Mouse (Mus musculus): ENCODE data around the gene Rab5c.

Rab5c gene

DNA sequence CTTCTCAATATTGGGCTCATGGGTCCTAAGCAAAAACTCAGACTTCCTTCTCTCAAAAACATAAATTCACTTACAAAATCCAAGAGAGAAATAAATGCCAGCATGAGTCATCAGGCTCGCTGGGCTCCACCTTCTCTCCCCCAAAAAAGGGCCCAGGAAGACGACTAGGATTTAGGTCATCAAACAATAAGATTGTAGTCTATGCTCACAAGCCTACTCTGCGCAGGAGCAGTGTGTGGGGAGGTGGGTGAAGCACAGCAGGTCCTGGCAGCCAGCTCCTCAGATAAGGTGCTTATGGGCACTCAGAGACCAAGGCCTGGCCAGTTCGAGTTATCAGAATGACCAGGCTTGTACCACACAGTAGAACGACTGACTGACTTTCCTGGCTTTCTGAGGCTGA lies 17.7 kb downstream of the Rab5c start:
- no peak for DNase-seq (ENCODE audit: low spot score)

DNA sequence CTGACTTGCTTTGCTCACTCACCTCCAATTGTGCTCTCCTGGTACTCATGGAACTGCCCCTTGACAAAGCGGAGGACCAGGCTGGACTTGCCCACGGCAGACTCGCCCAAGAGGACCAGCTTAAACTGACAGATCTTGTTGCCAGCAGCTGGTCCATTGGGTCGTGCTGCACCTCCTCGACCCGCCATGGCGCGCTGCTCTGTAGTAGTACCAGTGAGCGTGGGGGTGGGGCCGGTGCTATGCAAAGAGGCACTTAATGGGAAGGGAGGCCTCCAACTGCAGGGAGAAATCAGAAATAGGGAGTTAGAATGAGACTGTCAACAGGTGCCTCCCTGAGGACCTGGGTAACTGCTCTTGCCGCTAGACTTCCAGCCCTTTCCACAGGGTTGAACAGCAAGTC lies 18.1 kb downstream of the Rab5c start:
- DNase-seq (ENCODE audit: low spot score) = no peak

DNA sequence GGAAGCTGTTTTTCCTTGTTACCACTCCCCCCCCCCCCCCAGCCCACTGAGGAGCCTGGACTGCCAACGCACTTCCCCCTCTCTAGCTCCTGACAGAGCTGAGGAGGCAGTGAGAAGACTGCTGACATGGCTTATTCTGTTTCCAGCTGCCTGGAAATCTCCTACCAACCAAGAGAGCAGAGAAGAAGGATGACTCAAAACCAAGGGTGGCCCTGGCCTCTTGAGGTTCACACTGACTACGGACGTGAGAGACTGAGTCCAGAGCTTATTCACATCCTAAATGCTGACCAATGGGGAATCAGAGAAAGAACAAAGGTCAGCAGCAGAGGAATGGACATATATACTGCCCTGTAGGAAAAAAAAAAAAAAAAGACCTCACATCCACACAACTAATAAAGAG lies 18.7 kb downstream of the Rab5c start:
- no peak for DNase-seq (ENCODE audit: low spot score)

DNA sequence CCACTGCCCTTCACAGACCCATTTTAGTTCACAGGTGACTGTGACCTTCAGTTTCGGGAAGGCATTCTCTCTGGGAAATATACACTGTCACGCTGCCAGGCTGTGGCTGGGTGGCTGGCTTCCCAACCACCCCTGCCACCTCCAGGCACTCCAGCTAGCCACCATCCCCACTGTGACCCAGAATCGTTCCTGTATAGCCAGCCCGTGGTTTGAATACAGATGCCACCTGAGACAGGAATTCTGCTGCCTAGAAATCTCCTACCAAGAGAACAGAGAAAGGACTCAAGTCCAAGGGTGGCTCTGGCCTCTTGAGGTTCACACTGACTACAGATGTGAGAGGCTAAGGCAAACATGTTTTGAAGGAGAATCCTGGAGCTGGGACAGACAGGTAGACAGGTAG lies 19.1 kb downstream of the Rab5c start:
- DNase-seq (ENCODE audit: low spot score) = no peak

DNA sequence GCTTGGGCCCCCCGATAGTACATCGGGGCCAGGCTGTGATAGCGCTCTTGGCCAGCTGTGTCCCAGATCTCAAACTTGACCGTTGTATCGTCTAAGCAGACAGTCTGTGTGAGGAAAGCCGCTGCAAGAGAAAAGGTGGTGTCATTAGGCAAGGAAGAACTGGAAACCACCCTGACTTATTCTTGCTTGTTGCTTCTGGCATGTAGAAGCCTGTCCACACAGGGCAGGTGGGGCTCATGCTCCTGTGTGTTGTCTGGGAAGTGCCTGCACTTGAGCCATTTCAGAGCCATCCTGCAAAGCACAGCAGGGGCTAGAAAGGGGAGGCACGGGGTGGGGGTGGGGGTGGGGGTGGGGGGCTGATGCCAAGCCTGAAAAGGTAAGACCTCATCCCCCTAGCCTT lies 19.6 kb downstream of the Rab5c start:
- no peak for DNase-seq (ENCODE audit: low spot score)

DNA sequence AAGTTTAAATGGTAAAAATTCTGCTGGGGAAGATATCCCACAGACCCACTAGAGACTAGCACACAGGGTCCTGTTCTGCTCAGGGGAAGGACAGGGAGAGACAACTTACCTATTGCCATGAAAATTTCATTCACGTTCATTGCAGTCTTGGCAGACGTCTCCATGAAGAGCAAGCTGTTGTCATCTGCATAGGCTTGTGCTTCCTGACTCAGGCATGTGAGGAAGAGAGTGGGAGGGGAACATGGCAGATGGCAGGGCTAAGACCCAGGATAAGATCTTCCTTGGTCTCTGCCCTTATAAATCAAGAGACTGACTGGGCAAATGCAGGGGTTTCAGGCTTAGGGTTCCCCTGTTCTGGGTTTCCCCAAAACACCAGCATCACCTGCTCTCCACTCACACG lies 21.4 kb downstream of the Rab5c start:
- DNase-seq (ENCODE audit: low spot score) = no peak

DNA sequence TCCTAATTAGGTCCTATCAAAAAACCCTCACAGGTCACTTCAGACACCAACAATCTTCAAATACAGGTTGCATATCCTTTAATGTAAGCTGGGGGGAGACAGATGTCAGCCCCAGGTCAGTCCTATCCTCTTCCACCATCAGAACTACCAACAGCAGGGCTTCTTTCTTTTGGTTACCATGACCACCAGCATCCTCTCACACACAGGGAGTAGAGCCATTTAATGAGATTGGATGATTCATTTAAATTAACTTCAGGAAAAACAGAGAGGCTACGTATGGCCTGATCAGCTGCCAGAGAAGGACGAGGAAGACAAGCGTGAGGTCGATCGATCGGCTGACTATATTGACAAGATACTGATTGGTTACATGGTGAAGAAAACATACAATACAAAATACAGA lies 23.1 kb downstream of the Rab5c start:
- DNase-seq (ENCODE audit: low spot score) = no peak

DNA sequence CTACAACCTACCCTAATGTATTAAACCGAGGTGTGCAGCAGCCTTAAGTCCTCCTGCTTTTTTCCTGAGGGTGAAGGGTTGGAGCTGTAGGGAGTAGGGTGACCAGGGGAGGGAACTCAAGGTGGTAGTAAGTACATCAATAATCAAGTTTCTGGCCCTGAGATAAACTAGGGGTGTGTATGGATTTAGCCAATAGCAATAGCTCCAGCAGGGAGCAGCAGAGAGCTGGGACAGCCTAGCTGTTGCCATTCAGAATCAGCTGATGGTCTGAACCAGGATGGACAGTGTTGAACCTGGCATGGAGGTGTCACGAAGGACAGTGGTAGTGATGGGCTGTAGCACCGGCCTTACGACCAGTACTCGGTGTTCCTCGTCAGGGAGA lies 23.5 kb downstream of the Rab5c start:
- DNase-seq (ENCODE audit: low spot score) = peak; percentile 88

DNA sequence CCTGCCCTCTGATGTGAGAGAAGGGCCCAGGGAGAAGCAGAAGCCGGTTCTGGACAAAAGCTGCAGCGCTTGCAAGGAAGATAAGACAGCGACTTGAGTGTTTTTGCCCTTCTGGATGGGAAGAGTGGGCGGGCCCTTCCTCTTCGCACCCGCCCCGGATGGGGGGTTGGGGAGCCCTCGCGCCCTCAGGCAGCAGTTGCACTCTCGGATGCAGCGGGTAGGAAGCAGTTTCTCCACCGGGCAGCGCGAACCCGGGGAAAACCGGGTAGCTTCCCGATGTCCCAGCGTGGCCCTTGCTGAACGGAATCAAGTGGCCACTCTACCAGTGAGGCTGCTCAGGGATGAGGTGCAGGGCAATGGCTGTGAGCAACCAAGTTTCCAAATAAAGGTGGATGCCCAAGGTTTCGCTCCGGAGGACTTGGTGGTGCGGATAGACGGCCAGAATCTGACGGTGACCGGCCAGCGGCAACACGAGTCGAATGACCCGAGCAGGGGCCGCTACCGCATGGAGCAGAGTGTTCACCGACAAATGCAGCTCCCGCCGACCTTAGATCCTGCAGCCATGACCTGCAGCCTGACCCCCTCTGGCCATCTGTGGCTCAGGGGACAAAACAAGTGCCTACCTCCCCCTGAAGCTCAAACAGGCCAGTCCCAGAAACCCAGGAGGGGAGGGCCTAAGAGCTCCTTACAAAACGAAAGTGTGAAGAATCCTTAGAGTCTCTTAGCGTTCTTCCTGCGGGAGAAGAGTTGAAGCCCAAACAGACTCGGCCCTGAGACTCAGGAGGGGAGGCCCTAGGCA lies 24.1 kb downstream of the Rab5c start, which contains the start of gene Hspb9:
TSS of gene Hspb9 (plus strand) at position 116 of the 799 bp plus-strand sequence.
- DNase-seq (ENCODE audit: low spot score) = no peak

DNA sequence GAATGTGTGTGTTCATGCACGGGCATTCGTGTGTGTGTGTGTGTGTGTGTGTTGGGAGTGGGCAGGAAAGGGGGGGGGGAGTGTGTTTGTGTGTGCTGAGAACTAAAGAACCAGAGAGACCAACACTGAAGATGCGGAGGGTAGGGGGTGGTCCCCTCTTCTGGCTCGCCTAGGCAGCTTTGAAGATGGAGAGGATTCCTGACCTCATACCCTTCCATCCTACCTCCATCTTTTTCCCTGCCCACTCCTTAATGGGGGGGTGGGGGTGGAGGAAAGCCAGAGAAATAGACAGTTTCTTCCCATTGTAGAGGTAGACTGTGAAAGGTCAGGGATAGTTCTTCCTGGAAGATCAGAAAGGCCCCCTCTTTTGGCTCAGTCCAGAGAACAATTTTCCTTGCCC lies 24.8 kb downstream of the Rab5c start:
- no peak for DNase-seq (ENCODE audit: low spot score)

DNA sequence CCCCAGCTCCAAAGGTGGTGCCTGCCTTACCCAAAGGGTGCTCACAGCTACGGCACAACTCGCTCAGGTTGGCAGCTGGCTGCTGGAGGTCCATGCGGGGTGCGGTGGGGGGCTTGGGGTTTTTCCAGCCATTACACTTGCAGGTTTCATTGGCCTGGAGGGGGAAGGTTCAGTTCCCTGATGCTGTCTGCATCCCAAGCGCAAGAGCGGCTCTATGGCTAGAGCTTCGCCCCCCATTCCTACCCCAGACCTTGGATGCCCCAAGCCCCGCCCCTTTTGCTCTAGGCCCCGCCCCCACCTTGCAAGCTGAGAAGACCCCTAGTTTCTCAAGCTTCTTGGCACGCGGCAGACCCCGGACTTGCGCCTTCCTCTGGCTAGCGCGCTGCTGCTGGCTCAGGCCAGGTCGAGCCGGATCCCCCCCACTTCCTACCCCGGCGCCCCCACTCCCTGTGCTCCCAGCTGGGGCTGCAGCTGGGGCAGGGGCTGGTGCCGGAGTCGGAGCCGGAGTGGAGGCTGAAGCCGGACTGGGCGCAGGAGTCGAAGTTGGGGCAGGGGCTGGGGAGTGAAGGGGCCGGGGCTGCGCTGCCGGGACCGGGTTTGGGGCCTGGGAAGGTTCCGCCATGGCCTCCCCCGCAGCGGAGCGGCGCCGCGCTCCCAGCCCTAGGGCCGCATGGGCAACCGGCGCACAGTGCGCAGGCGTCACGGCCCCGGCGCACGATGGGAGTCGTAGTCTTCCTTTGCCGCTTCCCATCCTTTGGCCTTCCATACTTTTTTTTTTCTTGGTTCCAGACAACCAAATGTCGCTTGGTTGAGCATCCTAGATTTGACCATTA lies 26.0 kb downstream of the Rab5c start, which contains the start of gene Kat2a:
TSS of gene Kat2a (minus strand) at position 683 of the 833 bp plus-strand sequence.
- DNase-seq (ENCODE audit: low spot score) = no peak

DNA sequence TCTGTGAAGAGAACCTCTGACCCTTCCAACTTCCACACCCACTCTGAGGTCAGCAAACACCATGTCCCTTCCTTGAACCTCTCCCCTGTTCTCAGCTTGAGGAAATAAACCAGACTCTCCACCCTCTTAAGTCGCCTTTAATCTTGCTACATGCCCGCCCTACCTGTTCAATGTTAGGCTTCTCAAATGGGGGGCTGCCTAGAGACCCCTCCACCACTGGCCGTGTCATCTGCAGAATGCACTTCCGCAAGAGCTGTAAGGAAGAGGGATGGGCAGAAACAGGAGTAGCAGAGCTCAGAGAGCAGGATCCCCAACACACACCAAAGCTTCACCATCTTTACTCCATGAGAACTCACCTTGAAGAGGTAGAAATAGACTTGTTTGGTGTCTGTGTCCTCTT lies 27.0 kb downstream of the Rab5c start:
- no peak for DNase-seq (ENCODE audit: low spot score)

DNA sequence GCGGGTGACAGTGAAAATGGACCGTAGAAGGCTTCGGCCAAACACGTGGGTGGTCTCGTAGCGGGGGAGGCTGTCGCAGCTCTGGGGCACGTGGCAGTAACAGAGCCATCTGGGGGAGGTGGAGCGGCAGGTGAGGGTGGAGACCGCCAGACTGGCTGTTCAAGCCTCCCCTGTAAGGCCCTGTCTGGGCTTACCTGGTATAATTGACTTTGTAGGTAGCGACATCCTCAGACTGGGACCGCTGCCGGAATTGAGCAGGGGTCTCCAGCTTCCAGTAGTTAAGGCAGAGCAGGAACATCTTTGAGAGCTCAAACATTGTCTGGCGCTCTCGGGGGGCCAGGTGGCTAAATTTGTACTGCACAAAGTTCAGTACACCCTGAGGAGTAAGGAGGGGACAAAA lies 27.5 kb downstream of the Rab5c start:
- DNase-seq (ENCODE audit: low spot score) = no peak

DNA sequence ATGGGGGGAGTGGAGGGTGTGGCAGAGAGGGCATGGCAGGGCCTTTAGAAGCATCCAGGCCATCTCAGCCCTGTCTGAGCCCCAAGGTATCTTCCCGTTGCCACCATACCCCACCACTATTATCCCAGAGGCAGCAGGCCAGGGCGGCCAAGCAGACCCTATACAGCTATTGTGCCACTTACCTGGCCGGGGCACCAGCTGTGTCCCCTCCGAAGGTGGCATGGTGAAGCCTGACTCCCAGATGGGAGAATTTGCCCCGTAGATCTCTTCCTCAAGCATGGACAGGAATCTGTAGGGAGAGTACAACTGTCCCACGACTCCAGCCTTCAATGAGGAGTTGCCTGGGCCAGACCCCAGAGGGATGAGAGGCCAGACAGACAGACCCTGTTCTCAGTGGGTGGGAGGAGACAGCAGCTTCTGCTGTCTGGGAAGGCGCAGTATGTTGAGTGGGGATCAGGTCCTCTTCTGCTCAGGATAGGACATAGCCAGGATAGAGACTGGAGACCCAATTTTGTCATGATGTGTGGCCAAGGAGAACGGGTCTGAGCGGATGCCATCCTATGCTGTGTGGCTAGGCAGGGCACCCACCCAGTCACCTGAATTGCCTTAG lies 28.7 kb downstream of the Rab5c start:
- DNase-seq (ENCODE audit: low spot score) = no peak

DNA sequence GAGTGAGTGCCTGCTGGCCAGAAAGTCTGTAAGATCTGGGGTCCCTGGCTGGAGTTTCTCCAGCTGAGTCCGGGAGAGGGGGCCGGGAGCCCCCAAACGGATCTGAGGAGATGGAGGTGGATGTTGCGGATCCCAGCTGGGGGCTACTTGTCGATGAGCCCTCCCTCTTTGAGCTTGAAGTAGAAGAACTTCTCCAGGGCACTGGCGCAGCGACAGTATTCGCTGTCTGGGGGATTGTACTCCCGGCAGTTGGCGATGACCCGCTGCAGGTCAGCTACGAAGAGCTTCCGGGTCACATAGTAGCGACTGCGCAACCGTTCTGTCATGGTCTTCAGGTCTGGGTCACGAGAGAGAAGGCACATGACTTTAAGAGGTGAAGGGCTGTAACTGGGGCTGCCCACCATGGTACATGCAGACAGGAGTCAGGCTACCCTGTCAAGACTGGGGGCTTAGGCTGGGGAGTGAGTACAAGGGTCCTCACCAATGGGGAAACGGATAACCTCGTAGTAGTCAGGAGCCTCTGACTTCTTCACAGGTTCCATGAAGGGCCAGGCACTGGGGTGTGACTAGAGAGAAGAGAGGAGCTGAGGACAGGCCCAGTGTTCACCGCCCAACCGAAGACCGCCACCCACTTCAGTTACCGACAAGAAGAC lies 32.8 kb downstream of the Rab5c start:
- DNase-seq (ENCODE audit: low spot score) = no peak

DNA sequence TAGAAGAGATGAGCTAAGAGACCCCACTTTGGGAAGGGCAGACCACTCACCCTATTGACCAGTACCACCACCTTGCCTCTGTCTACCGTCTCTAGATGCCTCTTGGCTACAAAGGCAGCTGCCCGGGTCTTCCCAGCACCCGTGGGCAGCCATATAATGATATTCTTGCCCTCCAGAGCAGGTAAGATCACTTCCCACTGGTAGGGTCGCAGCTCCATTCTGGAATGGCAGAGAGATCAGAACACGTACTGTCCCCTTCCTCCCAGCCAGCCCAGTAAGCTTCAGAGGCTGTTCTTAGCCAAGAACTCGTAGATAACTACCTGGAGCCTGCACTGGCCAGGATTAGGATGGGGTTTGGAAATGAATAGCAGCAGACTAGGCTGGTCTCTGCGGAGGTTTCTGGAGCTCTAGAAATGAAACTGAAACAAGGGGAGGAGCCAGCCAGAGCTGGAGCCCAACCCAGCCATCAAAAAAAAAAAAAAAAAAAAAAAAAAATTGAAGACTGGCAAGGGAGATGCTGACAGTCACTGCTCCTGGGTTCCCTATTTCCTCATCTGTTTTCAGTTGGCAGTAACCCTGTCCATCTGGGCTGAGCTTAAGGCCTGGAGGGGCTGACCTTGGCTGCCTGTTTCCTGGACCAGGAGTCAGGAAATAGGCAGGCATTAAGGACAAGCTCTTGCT lies 34.0 kb downstream of the Rab5c start, which contains the start of gene Dhx58:
TSS of gene Dhx58 (minus strand) at position 421 of the 681 bp plus-strand sequence.
- no peak for DNase-seq (ENCODE audit: low spot score)

DNA sequence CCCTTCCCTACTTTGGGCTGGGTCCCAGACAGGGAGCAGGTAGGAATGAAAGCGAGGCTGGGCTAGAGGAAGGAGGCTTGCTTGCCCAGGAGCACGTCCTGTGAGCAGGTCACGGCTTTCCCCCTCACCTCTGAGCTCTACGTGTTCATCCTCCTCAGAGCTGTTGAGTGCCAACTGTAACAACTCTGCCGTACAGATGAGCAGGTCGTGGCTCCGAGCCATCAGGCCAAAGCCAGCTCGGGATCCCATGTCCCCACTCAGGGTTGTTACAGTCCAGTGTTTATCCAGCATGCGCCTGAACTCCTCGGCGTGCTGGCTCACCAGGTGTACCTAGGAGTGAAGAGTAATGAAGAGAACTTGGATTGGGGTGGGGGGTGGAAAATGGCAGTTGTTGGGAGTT lies 34.6 kb downstream of the Rab5c start:
- no peak for DNase-seq (ENCODE audit: low spot score)

DNA sequence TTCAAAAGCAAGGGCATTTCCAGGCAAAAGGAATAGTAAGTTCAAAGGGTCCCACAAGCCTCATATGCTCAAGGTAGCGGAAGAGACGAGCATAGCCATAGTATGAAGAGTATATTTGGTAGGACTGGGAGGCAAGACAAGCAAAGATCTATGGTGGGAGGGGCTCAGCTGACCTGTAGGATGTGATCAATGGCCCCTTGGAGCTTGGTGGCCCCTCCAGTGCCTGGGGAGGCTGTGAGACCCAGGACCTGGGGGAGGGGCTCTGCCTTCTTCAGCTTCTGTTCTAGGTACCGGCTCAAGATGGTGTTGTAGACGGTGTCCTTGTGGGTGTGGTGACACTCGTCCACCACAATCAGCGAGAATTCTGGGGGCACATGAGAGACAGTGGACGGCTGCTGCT lies 35.1 kb downstream of the Rab5c start:
- DNase-seq (ENCODE audit: low spot score) = no peak

DNA sequence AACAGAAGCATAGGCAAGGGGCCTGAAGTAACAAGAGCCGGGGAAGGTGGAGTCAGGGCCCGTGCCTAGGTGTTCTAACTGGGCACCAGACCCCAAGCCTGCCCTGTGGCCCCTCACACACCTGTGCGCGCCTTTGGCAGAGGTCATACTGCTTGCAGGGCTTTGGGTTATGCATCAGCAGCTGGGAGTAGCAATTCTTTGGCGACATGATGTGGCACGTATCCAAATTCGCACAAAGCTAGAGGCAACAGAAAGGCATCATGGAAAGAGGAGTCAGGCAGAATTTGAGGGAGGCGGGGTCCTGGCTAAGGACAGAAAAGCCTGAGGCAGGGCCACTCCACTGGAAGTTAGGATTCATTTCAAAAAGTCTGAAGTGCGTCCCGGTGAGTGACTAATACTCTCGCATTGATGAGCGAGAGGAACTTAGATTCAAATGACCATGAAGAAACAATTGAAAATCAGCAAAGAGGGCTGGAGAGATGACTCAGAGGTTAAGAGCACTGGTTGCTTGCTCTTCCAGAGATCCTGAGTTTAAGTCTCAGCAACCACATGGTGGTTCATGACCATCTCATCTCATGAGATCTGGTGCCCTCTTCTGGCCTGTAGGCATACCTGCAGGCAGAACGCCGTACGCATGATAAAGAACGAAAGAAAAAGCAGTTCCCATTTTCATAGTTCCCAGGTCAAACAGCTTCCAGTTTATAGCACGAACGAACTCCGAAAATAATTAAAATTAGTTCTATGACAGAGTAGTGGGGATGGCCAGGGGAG lies 35.7 kb downstream of the Rab5c start:
- DNase-seq (ENCODE audit: low spot score) = peak; percentile 75

DNA sequence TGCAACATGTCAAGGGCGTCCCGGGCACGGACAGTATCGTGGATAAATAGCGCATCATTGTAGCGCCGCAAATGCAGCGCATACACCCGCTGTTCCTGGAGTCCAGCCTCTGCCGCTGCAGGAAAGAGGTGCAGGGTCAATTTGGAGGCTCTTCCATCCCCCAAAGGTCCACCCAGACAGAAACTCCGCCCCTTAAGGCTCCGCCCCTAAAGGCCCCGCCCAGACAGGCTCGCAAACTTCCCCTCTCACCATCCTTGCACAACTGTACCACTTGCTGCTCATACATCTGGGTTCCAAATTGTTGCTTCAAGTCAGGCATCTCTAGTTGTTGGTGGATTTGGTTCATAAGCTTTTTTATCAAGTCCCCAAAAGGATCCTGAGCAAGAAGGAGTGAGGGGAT lies 36.7 kb downstream of the Rab5c start:
- no peak for DNase-seq (ENCODE audit: low spot score)

DNA sequence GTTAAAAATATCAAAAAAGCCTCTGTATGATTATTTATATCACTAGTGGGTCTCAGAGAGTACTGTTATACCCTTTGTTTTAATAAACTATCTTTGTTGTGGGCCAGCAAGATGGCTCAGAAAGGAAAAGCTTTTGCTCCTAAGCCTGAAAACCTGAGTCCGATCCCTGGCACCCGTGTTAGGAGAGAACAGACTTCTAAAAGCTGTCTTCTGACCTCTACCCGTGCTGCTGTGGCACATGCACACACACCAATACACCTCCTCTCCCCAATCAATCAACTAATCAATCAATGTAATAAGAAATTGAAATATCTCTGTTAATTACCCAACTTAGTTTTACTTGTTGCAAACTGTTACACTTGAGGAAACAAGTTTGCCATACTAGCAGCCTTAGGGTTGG lies 37.3 kb downstream of the Rab5c start:
- DNase-seq (ENCODE audit: low spot score) = no peak

Measured in layer of hippocampus, adult 9-10 months (tissue).